Mouse (Mus musculus): ENCODE data around the gene Pfkfb2. TPM values are rescaled to one million over a fixed set of nuclear protein-coding genes. Genes with fewer than 3 reads are reported as not detected.
"Not testable (repeated sequence)": the region's sequence is repeated elsewhere in the genome, so short reads cannot be mapped to it uniquely, and the experiment has no call there.

Pfkfb2 gene
- polyA plus RNA-seq, 1 experiment from 2014 or later: 13.5 TPM

GRCm38 (mm10) chr1:130698601-130699000, 30.5 kb downstream of the Pfkfb2 start:
- Histone ChIP-seq H3K9me3 (ENCODE audit: low read length) (no peaks in the 10 kb centered on the region), H3K36me3 (ENCODE audit: insufficient read depth, low read length) (peaks cover 29% of the 10 kb centered on the region; the same call in 1 of the 2 replicates), H3K27me3 (replicated peaks; ENCODE audit: insufficient read depth, low read length) (no peaks in the 10 kb centered on the region), H3K4me2 (replicated peaks; ENCODE audit: low read depth, low read length) (no peak overlapping the region), H3K4me3 (ENCODE audit: low read depth, low read length) (no peak overlapping the region), H3K4me1 (ENCODE audit: insufficient read depth, low read depth, low read length) (no peaks in the 10 kb centered on the region), H3K27ac (ENCODE audit: low read length) (no peak overlapping the region), H3K9ac (replicated peaks; ENCODE audit: low read depth) (no peak overlapping the region)
- no peak for ATAC-seq
- no peak for TF ChIP-seq EP300 (IDR thresholded peaks at IDR 0.05)
- no peak for TF ChIP-seq CTCF (IDR thresholded peaks at IDR 0.05)
- no peak for DNase-seq (ENCODE audit: low spot score)
- WGBS: 86% methylated on average over 5 of the region's 5 CpGs

DNA sequence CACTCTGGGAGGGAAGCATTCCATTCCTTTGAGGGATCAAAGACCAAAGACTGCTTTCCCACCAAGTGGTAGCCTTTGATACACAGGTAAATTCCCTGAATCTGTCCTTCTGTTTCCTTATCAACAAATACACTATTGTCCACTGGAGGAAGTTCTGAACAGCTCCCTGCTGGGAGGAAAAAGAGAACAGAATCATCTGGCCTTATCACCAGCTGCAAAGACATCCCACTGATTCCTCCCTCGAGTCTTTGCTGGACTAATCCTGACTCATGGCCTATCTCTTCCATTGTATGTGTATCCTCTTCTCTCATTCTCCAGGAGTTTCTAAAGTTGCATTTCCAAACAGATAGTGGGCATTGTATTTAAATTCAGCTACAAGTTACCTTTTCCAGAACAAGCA, 45.1 kb downstream of the Pfkfb2 start:
- H3K4me2 ChIP-seq (replicated peaks; ENCODE audit: low read depth, low read length): no peak overlapping the region
- no peaks in the 10 kb centered on the region for H3K9me3 ChIP-seq (ENCODE audit: low read length)
- DNase-seq (ENCODE audit: low spot score): no peak
- H3K4me1 ChIP-seq (ENCODE audit: insufficient read depth, low read depth, low read length): no peaks in the 10 kb centered on the region
- no peak for ATAC-seq
- H3K4me3 ChIP-seq (ENCODE audit: low read depth, low read length): no peak overlapping the region
- no peaks in the 10 kb centered on the region for H3K36me3 ChIP-seq (ENCODE audit: insufficient read depth, low read length)
- H3K27ac ChIP-seq (ENCODE audit: low read length): no peak overlapping the region
- no peaks in the 10 kb centered on the region for H3K27me3 ChIP-seq (replicated peaks; ENCODE audit: insufficient read depth, low read length)
- no peak overlapping the region for H3K9ac ChIP-seq (replicated peaks; ENCODE audit: low read depth)
- no peak for TF ChIP-seq EP300 (IDR thresholded peaks at IDR 0.05)
- TF ChIP-seq CTCF (IDR thresholded peaks at IDR 0.05): no peak
- 30% methylated on average over 1 of the region's 1 CpGs for WGBS

- Histone ChIP-seq H3K9ac (replicated peaks; ENCODE audit: low read depth) (no peak overlapping the region), H3K4me3 (ENCODE audit: low read depth, low read length) (no peak overlapping the region), H3K27ac (ENCODE audit: low read length) (no peak overlapping the region), H3K4me2 (replicated peaks; ENCODE audit: low read depth, low read length) (no peak overlapping the region), H3K4me1 (ENCODE audit: insufficient read depth, low read depth, low read length) (no peaks in the 10 kb centered on the region), H3K36me3 (ENCODE audit: insufficient read depth, low read length) (no peaks in the 10 kb centered on the region), H3K27me3 (replicated peaks; ENCODE audit: insufficient read depth, low read length) (no peaks in the 10 kb centered on the region), H3K9me3 (ENCODE audit: low read length) (no peaks in the 10 kb centered on the region)
- 70% methylated on average over 6 of the region's 6 CpGs for WGBS
- no peak for ATAC-seq
- TF ChIP-seq CTCF (IDR thresholded peaks at IDR 0.05) (no peak), EP300 (IDR thresholded peaks at IDR 0.05) (no peak)
- DNase-seq (ENCODE audit: low spot score): no peak
Observed at GRCm38 (mm10) chr1:130681656-130682413, 47.2 kb downstream of the Pfkfb2 start.

DNA sequence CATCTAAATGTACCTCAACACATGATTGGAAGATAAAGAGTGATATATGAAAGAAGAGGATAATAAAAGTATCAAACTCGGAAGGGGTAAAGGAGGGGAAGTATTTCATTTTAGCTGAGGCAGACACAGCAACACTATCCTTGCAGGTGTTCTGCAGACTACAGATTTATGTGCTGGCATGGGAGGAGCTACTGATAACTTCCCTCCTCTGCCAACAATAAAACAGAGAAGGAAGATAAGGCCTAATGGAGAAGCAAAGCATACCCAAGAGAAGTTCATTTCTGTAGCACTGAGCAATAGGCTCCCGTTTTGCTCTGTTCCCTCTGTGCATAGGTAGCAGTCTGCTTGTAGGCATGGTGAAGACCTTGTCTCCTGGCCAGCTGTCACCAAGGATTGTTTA, 48.0 kb downstream of the Pfkfb2 start:
- Histone ChIP-seq H3K9ac (replicated peaks; ENCODE audit: low read depth) (no peak overlapping the region), H3K27ac (ENCODE audit: low read length) (no peak overlapping the region), H3K4me3 (ENCODE audit: low read depth, low read length) (no peak overlapping the region), H3K9me3 (ENCODE audit: low read length) (no peaks in the 10 kb centered on the region), H3K27me3 (replicated peaks; ENCODE audit: insufficient read depth, low read length) (no peaks in the 10 kb centered on the region), H3K4me2 (replicated peaks; ENCODE audit: low read depth, low read length) (no peak overlapping the region), H3K36me3 (ENCODE audit: insufficient read depth, low read length) (no peaks in the 10 kb centered on the region), H3K4me1 (ENCODE audit: insufficient read depth, low read depth, low read length) (no peaks in the 10 kb centered on the region)
- 66% methylated on average over 2 of the region's 2 CpGs for WGBS
- TF ChIP-seq CTCF (IDR thresholded peaks at IDR 0.05) (no peak), EP300 (IDR thresholded peaks at IDR 0.05) (no peak)
- ATAC-seq (no peak), DNase-seq (ENCODE audit: low spot score) (no peak)

DNA sequence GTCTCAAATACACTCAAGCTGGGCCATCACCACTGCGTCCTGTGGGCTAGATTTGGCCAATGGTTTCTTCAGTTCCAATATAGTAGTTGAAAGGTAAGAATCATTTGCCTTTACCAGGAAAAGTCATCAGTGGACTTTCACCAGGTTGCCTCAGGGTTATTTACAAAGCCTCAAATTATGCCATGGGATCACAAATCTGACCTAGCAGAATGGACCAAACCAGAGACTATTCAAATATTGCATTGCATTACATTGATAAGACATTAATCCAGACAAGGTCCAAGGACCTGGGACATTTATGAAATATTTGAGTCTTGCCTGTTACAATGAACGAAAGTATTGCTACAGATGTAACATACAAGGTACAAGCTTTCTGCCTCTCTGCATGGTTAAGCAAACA, 50.5 kb downstream of the Pfkfb2 start:
- Histone ChIP-seq H3K4me3 (ENCODE audit: low read depth, low read length) (no peak overlapping the region), H3K4me2 (replicated peaks; ENCODE audit: low read depth, low read length) (no peak overlapping the region), H3K9ac (replicated peaks; ENCODE audit: low read depth) (no peak overlapping the region), H3K27me3 (replicated peaks; ENCODE audit: insufficient read depth, low read length) (no peaks in the 10 kb centered on the region), H3K4me1 (ENCODE audit: insufficient read depth, low read depth, low read length) (no peaks in the 10 kb centered on the region), H3K36me3 (ENCODE audit: insufficient read depth, low read length) (no peaks in the 10 kb centered on the region), H3K9me3 (ENCODE audit: low read length) (no peaks in the 10 kb centered on the region), H3K27ac (ENCODE audit: low read length) (no peak overlapping the region)
- TF ChIP-seq EP300 (IDR thresholded peaks at IDR 0.05) (no peak), CTCF (IDR thresholded peaks at IDR 0.05) (no peak)
- ATAC-seq (no peak), DNase-seq (ENCODE audit: low spot score) (no peak)
- WGBS: 77% methylated on average over 2 of the region's 2 CpGs

DNA sequence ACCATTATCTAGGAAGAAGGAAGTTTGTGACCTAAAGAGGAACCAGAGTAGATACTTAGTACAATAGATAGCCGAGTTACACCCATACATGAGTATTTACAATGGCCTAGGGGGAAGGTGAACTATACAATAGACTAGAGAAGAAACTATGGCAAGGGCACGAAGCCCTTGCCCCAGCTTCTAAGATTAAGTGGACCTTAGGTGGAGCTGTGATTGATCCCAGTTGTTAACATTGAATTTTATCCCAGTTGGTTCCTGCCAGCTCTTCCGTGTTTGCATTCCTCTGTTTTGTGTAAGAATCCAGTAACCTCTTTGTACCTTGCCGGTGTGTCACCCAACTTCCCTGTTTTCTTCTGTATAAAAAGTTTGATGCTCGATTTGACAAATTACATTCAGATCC, 65.5 kb downstream of the Pfkfb2 start:
- H3K4me2 ChIP-seq (replicated peaks; ENCODE audit: low read depth, low read length); H3K4me3 ChIP-seq (ENCODE audit: low read depth, low read length); H3K36me3 ChIP-seq (ENCODE audit: insufficient read depth, low read length); H3K9me3 ChIP-seq (ENCODE audit: low read length); H3K9ac ChIP-seq (replicated peaks; ENCODE audit: low read depth); ATAC-seq; DNase-seq (ENCODE audit: low spot score); H3K4me1 ChIP-seq (ENCODE audit: insufficient read depth, low read depth, low read length); H3K27ac ChIP-seq (ENCODE audit: low read length); H3K27me3 ChIP-seq (replicated peaks; ENCODE audit: insufficient read depth, low read length): not testable (repeated sequence)
- WGBS: 77% methylated on average over 5 of the region's 5 CpGs

- Histone ChIP-seq H3K4me2 (replicated peaks; ENCODE audit: low read depth, low read length) (no peak within 1 kb of the TSS), H3K36me3 (ENCODE audit: insufficient read depth, low read length) (no peaks in the 10 kb centered on the region), H3K9me3 (ENCODE audit: low read length) (no peaks in the 10 kb centered on the region), H3K4me1 (ENCODE audit: insufficient read depth, low read depth, low read length) (no peaks in the 10 kb centered on the region), H3K27ac (ENCODE audit: low read length) (no peak within 1 kb of the TSS), H3K4me3 (ENCODE audit: low read depth, low read length) (no peak within 1 kb of the TSS), H3K9ac (replicated peaks; ENCODE audit: low read depth) (no peak within 1 kb of the TSS), H3K27me3 (replicated peaks; ENCODE audit: insufficient read depth, low read length) (no peaks in the 10 kb centered on the region)
- TF ChIP-seq CTCF (IDR thresholded peaks at IDR 0.05): no peak
- TF ChIP-seq EP300 (IDR thresholded peaks at IDR 0.05): no peak
- no peak for DNase-seq (ENCODE audit: low spot score)
- WGBS: 21% methylated on average over 3 of the region's 3 CpGs
- no peak for ATAC-seq
Observed at GRCm38 (mm10) chr1:130661454-130661853, 67.6 kb downstream of the Pfkfb2 start, which contains the start of gene C4bp. C4bp (minus strand) TSS chr1:130661632.

DNA sequence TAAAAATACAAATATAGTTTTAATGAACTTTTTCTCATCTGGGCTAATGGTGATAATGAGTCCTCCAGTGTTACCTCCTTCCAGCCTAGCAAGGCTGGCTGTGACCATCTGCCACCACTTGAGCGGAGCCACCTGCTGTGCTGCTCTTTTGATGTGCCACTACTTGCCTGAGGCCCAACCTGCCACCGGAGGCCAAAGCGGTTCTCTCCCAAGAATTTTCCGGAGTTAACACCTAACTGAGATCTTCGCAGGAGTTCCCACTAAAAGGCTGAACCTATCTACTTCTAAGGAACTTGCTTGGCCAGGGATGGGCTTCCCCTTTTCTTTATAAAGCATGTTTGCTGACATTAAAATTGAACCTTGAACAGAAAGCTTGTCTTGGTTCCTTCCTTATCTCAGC, 69.4 kb downstream of the Pfkfb2 start:
- H3K36me3 ChIP-seq (ENCODE audit: insufficient read depth, low read length); H3K27me3 ChIP-seq (replicated peaks; ENCODE audit: insufficient read depth, low read length); H3K9me3 ChIP-seq (ENCODE audit: low read length); H3K27ac ChIP-seq (ENCODE audit: low read length); DNase-seq (ENCODE audit: low spot score); H3K9ac ChIP-seq (replicated peaks; ENCODE audit: low read depth); H3K4me2 ChIP-seq (replicated peaks; ENCODE audit: low read depth, low read length); H3K4me1 ChIP-seq (ENCODE audit: insufficient read depth, low read depth, low read length); H3K4me3 ChIP-seq (ENCODE audit: low read depth, low read length); ATAC-seq: not testable (repeated sequence)
- WGBS: 30% methylated on average over 5 of the region's 5 CpGs

All from lung, postnatal 0 days (tissue).